Mouse (Mus musculus) erythroblast, embryonic 14.5 days (primary cell): Measurements from ENCODE around the gene Hk1.

Experiments
- GATA1 ChIP-seq: IDR thresholded peaks from 2 replicates; pipeline ENCODE4 v1.6.1; 2012; ENCODE audit warnings: low read length, inconsistent platforms, mixed read lengths
- TAL1 ChIP-seq: IDR thresholded peaks from 3 replicates; pipeline ENCODE4 v1.6.1; 2012; ENCODE audit warnings: low read length, inconsistent platforms, mixed read lengths

DNA sequence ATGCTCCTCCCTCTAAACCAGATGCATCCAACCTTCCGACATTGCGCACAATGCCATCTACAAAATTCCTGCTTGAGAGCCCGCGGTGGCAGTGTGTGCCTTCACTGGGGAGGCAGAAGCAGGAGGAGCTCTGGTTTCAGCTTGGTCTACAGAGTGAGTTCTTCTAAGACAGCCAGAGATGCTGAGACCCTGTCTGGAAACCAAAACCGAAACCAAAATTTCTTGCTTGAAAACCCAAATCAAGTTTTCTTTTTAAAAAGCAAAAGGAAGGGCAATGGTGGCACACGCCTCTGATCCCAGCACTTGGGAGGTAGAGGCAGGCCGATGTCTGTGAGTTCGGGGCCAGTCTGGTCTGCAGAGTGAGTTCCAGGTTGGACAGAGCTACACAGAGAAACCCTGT, 53.7 kb downstream of the Hk1 start:
- TF ChIP-seq GATA1 (no peak), TAL1 (no peak)
